Mouse (Mus musculus) liver (tissue): Measurements from ENCODE around the gene Olfr141.

Source experiments
- DNase-seq: peaks from one replicate; pipeline ENCODE4 v3.0.0-alpha.2; 2020; ENCODE audit warnings: mixed read lengths

Gene Olfr141

GRCm38 (mm10) chr2:86809918-86810317 is at the start of gene Olfr141:
TSS of gene Olfr141 (minus strand) at chr2:86810018.
- DNase-seq, result no peak

GRCm38 (mm10) chr2:86851596-86851995 is 41.8 kb upstream of the Olfr141 start, which contains the start of gene Olfr1095:
TSS of gene Olfr1095 (minus strand) at chr2:86851696.
- DNase-seq, result no peak

GRCm38 (mm10) chr2:86824363-86824762 is 14.5 kb upstream of the Olfr141 start, which contains the start of gene Olfr1094:
TSS of gene Olfr1094 (plus strand) at chr2:86824663.
- no peak for DNase-seq

- DNase-seq, result no peak
These were observed 27.6 kb downstream of the Olfr141 start, which contains the start of gene Olfr1093 for GRCm38 (mm10) chr2:86782179-86782578. TSS of gene Olfr1093 (plus strand) at chr2:86782479.

- no peak for DNase-seq
These were observed 48.8 kb downstream of the Olfr141 start for GRCm38 (mm10) chr2:86761050-86761449.

GRCm38 (mm10) chr2:86758893-86759292 is 50.9 kb downstream of the Olfr141 start, which contains the start of gene Olfr1090:
TSS of gene Olfr1090 (minus strand) at chr2:86758993.
- DNase-seq, result no peak
